Mouse (Mus musculus): ENCODE measurements around the gene Fbxw9. TPM values are rescaled to one million over a fixed set of nuclear protein-coding genes. Genes with fewer than 3 reads are reported as not detected.
A peak's percentile ranks its signal among the peaks of the same experiment; 100 is the strongest.

Gene Fbxw9
- 4.1 and 14.3 TPM in 2 replicates for polyA plus RNA-seq (2011; ENCODE audit: insufficient read depth, insufficient read length, low replicate concordance, missing spikeins)

GRCm38 (mm10) chr8:85059879-85060616, at the start of gene Fbxw9:
Fbxw9 (plus strand) TSS chr8:85060055.
- under 1% methylated on average over 53 of the region's 53 CpGs for WGBS
- TF ChIP-seq POLR2A (IDR thresholded peaks at IDR 0.05; ENCODE audit: borderline replicate concordance, control insufficient read depth, low read depth, low read length) (no peak), CTCF (IDR thresholded peaks at IDR 0.05; ENCODE audit: control insufficient read depth, insufficient read depth, low read length) (no peak)
- peak within 1 kb of the TSS; percentile 41; the same call in 1 of the 2 replicates for H3K27ac ChIP-seq (ENCODE audit: control insufficient read depth, insufficient read depth, low read depth, low read length, poor library complexity)
- H3K4me3 ChIP-seq (replicated peaks; ENCODE audit: control insufficient read depth, low read depth, low read length), result peak within 1 kb of the TSS; percentile 98
- H3K4me1 ChIP-seq (ENCODE audit: control insufficient read depth, insufficient read depth, low read length), result peaks cover 2% of the 10 kb centered on the region; the same call in 1 of the 2 replicates

GRCm38 (mm10) chr8:85011242-85011641, 48.6 kb upstream of the Fbxw9 start:
- WGBS, result 12% methylated on average over 28 of the region's 28 CpGs
- H3K27ac ChIP-seq (ENCODE audit: control insufficient read depth, insufficient read depth, low read depth, low read length, poor library complexity), result no peak overlapping the region
- no peak overlapping the region for H3K4me3 ChIP-seq (replicated peaks; ENCODE audit: control insufficient read depth, low read depth, low read length)
- TF ChIP-seq CTCF (IDR thresholded peaks at IDR 0.05; ENCODE audit: control insufficient read depth, insufficient read depth, low read length) (no peak), POLR2A (IDR thresholded peaks at IDR 0.05; ENCODE audit: borderline replicate concordance, control insufficient read depth, low read depth, low read length) (no peak)
- H3K4me1 ChIP-seq (ENCODE audit: control insufficient read depth, insufficient read depth, low read length), result no peaks in the 10 kb centered on the region; the same call in 1 of the 2 replicates

- 6% methylated on average over 26 of the region's 26 CpGs for WGBS
- no peak overlapping the region for H3K4me3 ChIP-seq (replicated peaks; ENCODE audit: control insufficient read depth, low read depth, low read length)
- no peaks in the 10 kb centered on the region for H3K4me1 ChIP-seq (ENCODE audit: control insufficient read depth, insufficient read depth, low read length)
- TF ChIP-seq CTCF (IDR thresholded peaks at IDR 0.05; ENCODE audit: control insufficient read depth, insufficient read depth, low read length) (peak; percentile 65), POLR2A (IDR thresholded peaks at IDR 0.05; ENCODE audit: borderline replicate concordance, control insufficient read depth, low read depth, low read length) (no peak)
- no peak overlapping the region for H3K27ac ChIP-seq (ENCODE audit: control insufficient read depth, insufficient read depth, low read depth, low read length, poor library complexity)
Measured at GRCm38 (mm10) chr8:85013230-85013840, 46.5 kb upstream of the Fbxw9 start.

GRCm38 (mm10) chr8:85014431-85014830, 45.4 kb upstream of the Fbxw9 start, which contains the start of gene Best2:
Best2 (minus strand) TSS chr8:85014531.
- H3K4me3 ChIP-seq (replicated peaks; ENCODE audit: control insufficient read depth, low read depth, low read length), result no peak within 1 kb of the TSS
- WGBS, result 49% methylated on average over 2 of the region's 2 CpGs
- TF ChIP-seq POLR2A (IDR thresholded peaks at IDR 0.05; ENCODE audit: borderline replicate concordance, control insufficient read depth, low read depth, low read length) (no peak), CTCF (IDR thresholded peaks at IDR 0.05; ENCODE audit: control insufficient read depth, insufficient read depth, low read length) (no peak)

GRCm38 (mm10) chr8:85016724-85017123, 43.1 kb upstream of the Fbxw9 start:
- no peaks in the 10 kb centered on the region for H3K4me1 ChIP-seq (ENCODE audit: control insufficient read depth, insufficient read depth, low read length)
- no peak for TF ChIP-seq CTCF (IDR thresholded peaks at IDR 0.05; ENCODE audit: control insufficient read depth, insufficient read depth, low read length)
- no peak for TF ChIP-seq POLR2A (IDR thresholded peaks at IDR 0.05; ENCODE audit: borderline replicate concordance, control insufficient read depth, low read depth, low read length)
- 73% methylated on average over 10 of the region's 10 CpGs for WGBS
- H3K27ac ChIP-seq (ENCODE audit: control insufficient read depth, insufficient read depth, low read depth, low read length, poor library complexity), result no peak overlapping the region
- H3K4me3 ChIP-seq (replicated peaks; ENCODE audit: control insufficient read depth, low read depth, low read length), result no peak overlapping the region

More at GRCm38 (mm10) chr8:85014431-85014830, 45.4 kb upstream of the Fbxw9 start, which contains the start of gene Best2:
- H3K4me1 ChIP-seq (ENCODE audit: control insufficient read depth, insufficient read depth, low read length), result no peaks in the 10 kb centered on the region
- H3K27ac ChIP-seq (ENCODE audit: control insufficient read depth, insufficient read depth, low read depth, low read length, poor library complexity), result no peak within 1 kb of the TSS

- WGBS, result 80% methylated on average over 5 of the region's 5 CpGs
- H3K4me3 ChIP-seq (replicated peaks; ENCODE audit: control insufficient read depth, low read depth, low read length), result no peak overlapping the region
- H3K4me1 ChIP-seq (ENCODE audit: control insufficient read depth, insufficient read depth, low read length), result no peaks in the 10 kb centered on the region
- no peak overlapping the region for H3K27ac ChIP-seq (ENCODE audit: control insufficient read depth, insufficient read depth, low read depth, low read length, poor library complexity)
- TF ChIP-seq POLR2A (IDR thresholded peaks at IDR 0.05; ENCODE audit: borderline replicate concordance, control insufficient read depth, low read depth, low read length) (no peak), CTCF (IDR thresholded peaks at IDR 0.05; ENCODE audit: control insufficient read depth, insufficient read depth, low read length) (no peak)
Measured at GRCm38 (mm10) chr8:85017209-85017608, 42.6 kb upstream of the Fbxw9 start.

- Histone ChIP-seq H3K4me1 (ENCODE audit: control insufficient read depth, insufficient read depth, low read length) (peaks cover 2% of the 10 kb centered on the region), H3K4me3 (replicated peaks; ENCODE audit: control insufficient read depth, low read depth, low read length) (no peak overlapping the region), H3K27ac (ENCODE audit: control insufficient read depth, insufficient read depth, low read depth, low read length, poor library complexity) (no peak overlapping the region)
- 95% methylated on average over 3 of the region's 3 CpGs for WGBS
- no peak for TF ChIP-seq CTCF (IDR thresholded peaks at IDR 0.05; ENCODE audit: control insufficient read depth, insufficient read depth, low read length)
- TF ChIP-seq POLR2A (IDR thresholded peaks at IDR 0.05; ENCODE audit: borderline replicate concordance, control insufficient read depth, low read depth, low read length), result no peak
Measured at GRCm38 (mm10) chr8:85021514-85022055, 38.3 kb upstream of the Fbxw9 start.

GRCm38 (mm10) chr8:85023846-85024245, 36.0 kb upstream of the Fbxw9 start:
- Histone ChIP-seq H3K4me1 (ENCODE audit: control insufficient read depth, insufficient read depth, low read length) (peaks cover 4% of the 10 kb centered on the region), H3K4me3 (replicated peaks; ENCODE audit: control insufficient read depth, low read depth, low read length) (no peak overlapping the region), H3K27ac (ENCODE audit: control insufficient read depth, insufficient read depth, low read depth, low read length, poor library complexity) (no peak overlapping the region)
- TF ChIP-seq POLR2A (IDR thresholded peaks at IDR 0.05; ENCODE audit: borderline replicate concordance, control insufficient read depth, low read depth, low read length) (no peak), CTCF (IDR thresholded peaks at IDR 0.05; ENCODE audit: control insufficient read depth, insufficient read depth, low read length) (no peak)
- WGBS, result 86% methylated on average over 3 of the region's 3 CpGs

Measured in bone marrow, adult 2 months (tissue).